Mouse (Mus musculus) testis, postnatal 14 days (tissue): ENCODE results near the gene Cadps2.

Experiments used
- DNase-seq: peaks from one replicate; pipeline ENCODE4 v3.0.0; 2021; ENCODE audit warnings: low spot score

Gene Cadps2

DNA sequence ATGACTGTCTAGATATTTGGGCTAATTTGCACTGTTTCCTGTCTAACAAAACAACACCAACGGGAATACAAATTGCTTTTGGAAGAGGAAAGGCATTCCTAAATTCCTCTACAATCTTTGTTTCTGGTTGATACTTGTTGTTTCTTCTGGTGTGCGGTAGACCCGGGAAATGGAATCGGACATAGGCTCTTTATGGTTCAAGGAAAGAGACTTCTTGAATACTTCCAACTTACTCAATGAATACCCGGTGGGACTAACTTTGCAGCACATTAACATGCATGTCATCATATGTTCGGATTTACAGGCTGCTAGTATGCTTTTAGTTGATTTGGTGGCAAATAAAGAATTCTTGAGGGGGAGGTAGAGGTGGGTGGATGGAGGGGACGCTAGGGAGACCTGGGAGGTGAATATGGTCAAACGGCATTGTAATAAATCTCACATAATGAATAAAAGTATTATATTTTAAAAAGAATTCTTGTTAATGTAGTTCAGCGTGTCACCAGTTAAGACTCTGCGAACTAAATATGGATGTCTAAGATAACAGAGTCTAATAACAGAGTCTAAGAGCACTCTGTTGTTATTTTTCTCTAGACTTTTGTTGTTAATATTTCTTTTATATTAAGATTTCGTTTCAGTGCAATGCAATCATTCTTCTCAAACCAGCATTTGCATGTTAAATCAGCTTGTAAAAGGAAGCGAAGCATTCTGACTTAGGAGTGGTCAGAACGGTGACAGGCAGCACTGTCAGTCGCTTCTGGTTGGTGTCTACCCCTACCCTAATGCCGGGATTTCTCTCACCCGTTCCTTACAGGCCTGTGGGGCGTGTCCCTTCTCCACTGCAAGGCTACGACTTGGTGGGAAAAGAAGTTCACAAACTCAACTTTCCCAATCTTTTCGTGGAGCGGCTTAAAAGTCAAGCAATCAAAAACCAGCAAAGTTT is 586.8 kb downstream of the Cadps2 start:
- DNase-seq: no peak

- no peak for DNase-seq
These were observed 587.8 kb downstream of the Cadps2 start for GRCm38 (mm10) chr6:23251431-23251830.

DNA sequence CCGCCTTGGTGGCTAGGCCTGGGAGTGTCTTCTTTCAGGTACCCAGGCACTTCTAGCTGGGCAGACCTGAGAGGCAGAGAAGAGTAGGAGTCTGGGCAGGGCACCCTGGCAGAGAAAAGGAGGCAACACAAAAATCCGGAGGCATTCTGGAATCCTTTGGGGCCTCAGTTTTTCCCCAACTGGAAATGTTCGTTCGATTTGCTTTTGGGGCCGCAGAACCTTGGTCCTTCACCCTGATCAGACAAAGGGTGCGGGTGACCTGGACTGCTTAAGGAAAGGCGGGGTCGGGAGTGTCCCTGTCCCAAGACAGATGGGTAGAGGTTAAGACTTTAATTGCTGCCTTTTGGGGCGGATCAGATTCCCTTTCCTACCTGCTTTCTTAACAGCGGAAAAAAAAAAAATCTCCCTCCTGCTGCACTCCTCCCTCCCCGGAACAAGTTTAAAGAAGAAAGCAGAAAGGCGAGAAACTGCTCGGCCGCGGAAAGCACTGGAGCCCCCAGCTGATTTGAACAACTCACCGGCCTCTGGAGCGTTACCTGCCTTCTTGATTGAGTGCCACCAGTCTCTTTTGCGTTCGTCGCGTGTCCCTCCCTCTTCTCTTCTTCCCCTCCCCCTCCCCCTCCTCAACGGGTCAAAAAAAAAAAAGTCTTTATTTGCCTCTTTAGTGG is 588.8 kb downstream of the Cadps2 start:
- DNase-seq: no peak

- DNase-seq: no peak
These were observed 589.5 kb downstream of the Cadps2 start for GRCm38 (mm10) chr6:23249616-23250287.

GRCm38 (mm10) chr6:23249053-23249401 is 590.2 kb downstream of the Cadps2 start:
- no peak for DNase-seq

DNA sequence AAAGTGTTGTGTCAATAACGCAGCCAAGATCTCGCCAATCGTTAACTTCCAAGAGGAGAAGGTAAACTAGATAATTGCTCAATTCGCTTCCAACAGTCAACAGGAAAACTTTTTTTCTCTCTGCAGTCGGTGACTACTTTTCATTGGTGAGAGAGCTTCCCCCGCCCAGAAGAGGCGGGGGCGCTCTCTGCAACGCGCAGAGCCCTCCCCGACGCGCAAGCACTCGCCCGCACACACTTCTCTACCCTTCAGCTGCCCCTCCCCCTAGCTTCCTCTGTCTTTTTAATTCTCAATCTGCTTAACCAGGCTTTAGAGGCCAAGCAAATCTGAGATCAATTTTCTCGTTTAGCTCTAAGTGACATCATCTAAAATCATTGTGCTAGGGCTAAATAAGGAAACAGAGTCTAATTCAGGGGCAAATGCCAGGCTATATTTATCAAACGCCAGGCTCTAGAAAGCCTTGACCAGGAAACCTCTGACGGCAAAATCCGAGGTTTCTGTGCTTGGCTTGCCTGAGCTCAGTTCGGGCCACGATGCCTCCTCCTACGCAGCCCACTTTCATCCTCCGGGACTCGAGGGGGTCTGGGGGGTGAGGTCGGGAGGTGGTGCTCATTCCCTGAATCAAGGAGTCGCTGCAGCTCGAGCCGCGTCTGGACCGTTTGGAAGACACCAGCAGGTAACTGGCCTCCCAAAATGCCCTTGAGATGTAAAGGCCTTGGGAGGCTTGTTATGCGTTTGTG is 590.7 kb downstream of the Cadps2 start, which contains the start of gene Fezf1:
Gene Fezf1 (minus strand): TSS at position 50 of the 740 bp plus-strand sequence.
- no peak for DNase-seq

GRCm38 (mm10) chr6:23247512-23248312 is 591.5 kb downstream of the Cadps2 start:
- no peak for DNase-seq

DNA sequence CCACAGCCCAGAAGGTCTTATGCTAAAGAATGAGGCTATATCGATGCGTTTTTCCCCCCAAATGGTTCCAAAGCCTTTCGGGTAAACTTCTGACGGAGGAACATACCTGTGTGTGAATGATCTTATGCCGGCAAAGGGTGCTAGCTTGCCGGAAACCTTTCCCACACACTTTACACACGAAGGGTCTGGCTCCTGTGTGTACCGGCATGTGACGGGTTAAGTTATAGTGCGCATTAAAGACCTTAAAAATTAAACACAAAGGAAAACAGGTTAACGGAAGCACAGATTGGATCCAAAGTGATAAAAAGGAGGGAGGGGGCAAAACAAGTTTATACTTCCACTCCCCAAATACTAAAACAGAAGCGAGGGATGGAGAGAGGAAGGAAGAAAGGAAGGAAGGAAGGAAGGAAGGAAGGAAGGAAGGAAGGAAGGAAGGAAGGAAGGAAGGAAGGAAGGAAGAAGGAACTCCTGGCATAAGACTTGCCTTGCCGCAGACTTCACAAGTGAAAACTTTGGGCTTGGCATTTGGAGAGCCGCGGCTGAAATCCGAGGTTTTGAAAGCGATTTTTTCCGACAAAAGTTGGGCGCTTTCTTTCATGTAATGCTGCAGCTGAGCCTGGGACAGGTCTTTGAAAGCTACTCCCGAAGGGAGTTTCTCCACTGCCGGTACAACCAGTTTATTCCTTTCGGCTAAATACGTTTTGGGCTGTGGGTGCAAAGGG is 592.3 kb downstream of the Cadps2 start:
- DNase-seq: no peak

- DNase-seq: no peak
These were observed 593.0 kb downstream of the Cadps2 start for GRCm38 (mm10) chr6:23246061-23246789.

DNA sequence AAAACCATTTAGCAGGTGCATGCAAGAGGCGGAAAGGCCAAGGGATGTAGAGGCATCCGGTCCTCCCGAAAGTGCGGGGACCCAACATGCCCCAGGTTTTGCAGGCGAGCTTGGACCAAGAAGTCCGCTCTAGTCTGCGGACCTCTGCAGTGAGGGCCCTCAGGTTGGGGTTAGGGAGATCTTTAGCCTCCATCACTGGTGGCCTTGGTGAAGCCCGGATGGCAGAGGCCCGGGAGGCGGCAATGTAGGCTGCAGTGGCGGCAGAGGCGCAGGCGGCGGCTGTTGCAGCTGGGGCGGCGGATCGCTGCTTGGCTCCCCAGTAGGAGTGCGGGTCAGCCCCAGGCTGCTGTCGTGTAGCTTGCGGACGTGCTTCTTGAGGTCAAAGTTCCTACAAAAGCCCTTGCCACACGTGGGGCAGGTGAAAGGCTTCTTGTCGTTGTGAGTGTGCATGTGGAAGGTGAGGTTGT is 593.6 kb downstream of the Cadps2 start:
- DNase-seq: no peak

DNA sequence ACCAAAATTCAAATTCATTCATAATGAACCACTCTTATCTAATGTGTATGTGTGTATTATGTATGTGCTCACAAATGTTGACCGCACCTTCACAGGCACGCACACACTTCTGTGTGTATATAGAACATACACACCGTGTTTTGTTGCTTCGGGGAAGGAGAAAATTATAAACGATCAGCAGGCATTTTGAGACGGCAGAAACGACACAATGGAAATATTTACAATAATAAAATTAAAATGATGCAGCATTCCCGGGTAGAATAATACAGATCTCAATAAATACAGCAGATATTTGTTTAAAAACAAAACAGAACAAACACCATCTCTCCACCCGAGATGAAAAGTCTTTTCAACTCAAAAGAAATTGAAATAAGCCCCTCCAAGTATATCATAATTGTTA is 594.1 kb downstream of the Cadps2 start:
- DNase-seq: no peak

GRCm38 (mm10) chr6:23243821-23244760 is 595.1 kb downstream of the Cadps2 start:
- DNase-seq: no peak
